Mouse (Mus musculus): ENCODE data around the gene Wt1. TPM values are rescaled to one million over a fixed set of nuclear protein-coding genes. Genes with fewer than 3 reads are reported as not detected.

The Wt1 gene
- polyA plus RNA-seq, 1 experiment from 2014 or later: 26.1 TPM

Other genes starting within 250 kb of the Wt1 start
- 196 and 215 TPM in 2 replicates for gene Eif3m, start 109.4 kb upstream of the Wt1 start, polyA plus RNA-seq (2015; fragmentation: Nextera tagmentation; extraction: Ambion mirVana)
- not detected in 2 replicates for gene Gm11060, start 34.5 kb upstream of the Wt1 start, polyA plus RNA-seq (2015; fragmentation: Nextera tagmentation; extraction: Ambion mirVana)
- 0.85 and 1.2 TPM in 2 replicates for gene Them7, start 97.8 kb downstream of the Wt1 start, polyA plus RNA-seq (2015; fragmentation: Nextera tagmentation; extraction: Ambion mirVana)

Measured in heart, embryonic 13.5 days (tissue).